Mouse (Mus musculus): ENCODE data around the gene Rif1.

Rif1 gene

DNA sequence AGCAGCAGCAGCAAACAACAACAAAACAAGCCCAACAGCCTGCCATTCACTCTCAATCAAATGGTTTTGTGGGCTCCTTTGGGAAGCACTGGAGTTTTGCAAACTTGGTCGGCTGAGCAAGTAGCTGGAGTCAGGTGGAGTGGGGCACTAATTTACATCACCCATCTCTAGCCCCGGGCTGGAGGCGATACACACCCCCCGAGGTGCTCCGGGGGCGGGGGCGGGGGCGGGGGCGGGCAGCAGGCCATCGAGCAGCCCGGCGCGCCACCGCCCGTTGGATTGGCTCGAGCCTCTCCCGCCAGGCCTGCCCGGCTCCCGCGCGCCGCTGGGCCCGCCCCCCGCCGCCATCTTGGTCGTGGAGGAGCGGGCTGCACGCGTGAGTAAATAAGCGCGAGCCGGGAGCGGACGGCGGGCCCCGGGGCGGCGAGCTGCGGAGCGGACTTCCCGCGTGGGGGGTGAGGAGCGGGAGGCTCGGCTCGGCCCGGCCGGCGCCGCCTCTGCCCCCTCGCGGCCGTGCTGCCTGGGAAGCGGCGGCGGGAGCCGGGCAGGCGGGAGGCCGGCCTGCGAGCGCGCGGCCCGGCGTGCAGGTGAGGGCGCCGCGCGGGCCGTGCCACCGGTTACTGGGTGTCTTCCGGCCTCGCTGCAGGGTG is at the start of gene Rif1:
Rif1 (plus strand) TSS at position 342 of the 650 bp plus-strand sequence.
- no peak for TF ChIP-seq GATA4 (IDR thresholded peaks at IDR 0.05; ENCODE audit: insufficient replicate concordance, low read length)

DNA sequence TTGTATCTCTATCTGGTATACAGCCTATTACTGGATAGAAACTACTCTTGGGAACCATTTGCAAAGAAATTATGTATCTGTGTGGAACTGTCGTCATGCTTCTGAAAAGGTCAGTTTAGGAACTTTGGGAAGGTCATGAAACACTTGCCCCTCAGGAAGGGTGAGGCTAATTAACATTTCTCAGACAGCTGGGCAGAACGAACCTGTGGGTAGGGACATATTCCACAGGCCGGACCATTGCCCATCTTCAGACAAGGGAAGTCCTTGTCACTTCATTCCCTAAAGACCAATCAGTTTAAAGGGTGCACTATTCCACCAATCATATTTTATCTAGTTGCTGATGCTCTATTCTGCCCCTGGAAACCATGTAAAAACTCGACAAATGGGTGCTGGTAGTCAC is 45.6 kb upstream of the Rif1 start:
- TF ChIP-seq GATA4 (IDR thresholded peaks at IDR 0.05; ENCODE audit: insufficient replicate concordance, low read length): no peak

DNA sequence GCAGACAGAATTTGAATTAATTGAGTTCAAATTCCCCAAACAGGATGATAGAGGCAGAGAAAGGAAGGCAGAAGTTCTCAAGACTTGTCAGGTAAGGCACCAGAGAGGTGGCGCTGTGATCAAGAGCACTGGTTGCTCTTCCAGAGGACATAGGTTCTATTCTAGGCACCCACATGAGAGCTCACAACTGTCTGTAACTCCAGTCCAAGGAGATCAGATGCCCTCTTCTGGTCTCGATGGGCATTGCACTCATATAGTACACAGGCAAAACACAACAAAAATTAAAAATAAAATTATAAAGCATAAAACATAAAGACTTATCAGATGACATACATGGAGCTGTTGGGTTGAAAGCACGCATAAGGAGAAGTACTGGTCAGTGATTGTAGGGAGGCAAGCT is 43.2 kb upstream of the Rif1 start:
- TF ChIP-seq GATA4 (IDR thresholded peaks at IDR 0.05; ENCODE audit: insufficient replicate concordance, low read length): no peak

DNA sequence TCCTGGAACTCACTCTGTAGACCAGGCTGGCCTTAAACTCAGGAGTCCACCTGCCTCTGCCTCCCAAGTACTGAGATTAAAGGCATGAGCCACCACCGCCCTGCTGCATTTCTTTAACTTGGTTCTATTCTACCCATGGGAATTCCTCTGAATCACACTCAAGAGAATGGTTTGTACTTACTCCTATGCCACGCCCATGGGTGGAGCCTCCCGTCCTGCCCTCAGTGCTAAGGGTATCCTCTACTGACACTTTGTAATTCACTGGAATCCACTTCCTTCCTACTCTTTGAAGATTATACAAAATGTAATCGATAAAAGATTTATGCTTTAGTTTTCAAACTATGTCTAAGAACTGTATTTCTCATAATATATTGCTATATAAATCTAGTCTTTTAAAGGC is 41.1 kb upstream of the Rif1 start:
- TF ChIP-seq GATA4 (IDR thresholded peaks at IDR 0.05; ENCODE audit: insufficient replicate concordance, low read length): no peak

DNA sequence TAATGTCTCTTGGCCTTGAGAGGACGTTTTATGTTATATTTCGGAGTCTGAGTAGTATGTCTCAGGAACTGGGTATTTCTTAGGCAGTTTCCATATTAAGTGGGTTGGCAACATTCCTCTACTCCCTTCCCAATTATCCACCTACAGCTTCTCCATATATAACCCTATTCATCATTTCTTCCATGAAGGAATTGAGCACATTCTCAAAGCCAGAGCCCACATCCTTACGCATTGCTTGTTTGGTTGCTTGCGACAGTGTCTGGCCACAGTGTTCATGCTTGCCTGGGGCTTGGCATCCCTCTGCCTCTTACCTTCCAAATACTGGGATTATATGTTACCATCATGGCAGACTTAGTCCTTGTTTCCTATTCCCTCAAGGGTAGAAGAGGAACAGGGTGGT is 38.0 kb upstream of the Rif1 start:
- no peak for TF ChIP-seq GATA4 (IDR thresholded peaks at IDR 0.05; ENCODE audit: insufficient replicate concordance, low read length)

DNA sequence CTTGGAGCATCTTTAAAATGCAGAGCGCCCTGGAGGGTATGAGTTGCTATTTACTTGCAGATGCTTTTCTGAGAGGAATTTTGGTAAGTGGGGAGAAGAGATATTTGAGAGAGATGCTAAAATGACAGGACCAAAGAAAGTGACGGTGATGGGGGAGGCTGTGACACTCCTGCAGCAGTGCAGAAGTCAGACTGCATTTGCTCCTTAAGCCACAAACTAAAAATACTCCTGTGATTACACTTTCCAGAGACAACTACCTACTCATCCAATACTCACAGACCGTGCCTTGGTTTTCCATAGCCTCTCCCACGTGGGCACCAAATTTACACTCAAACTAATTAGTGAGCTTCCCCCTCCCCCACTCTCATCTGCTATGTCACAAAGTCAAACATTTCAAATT is 37.5 kb upstream of the Rif1 start:
- no peak for TF ChIP-seq GATA4 (IDR thresholded peaks at IDR 0.05; ENCODE audit: insufficient replicate concordance, low read length)

DNA sequence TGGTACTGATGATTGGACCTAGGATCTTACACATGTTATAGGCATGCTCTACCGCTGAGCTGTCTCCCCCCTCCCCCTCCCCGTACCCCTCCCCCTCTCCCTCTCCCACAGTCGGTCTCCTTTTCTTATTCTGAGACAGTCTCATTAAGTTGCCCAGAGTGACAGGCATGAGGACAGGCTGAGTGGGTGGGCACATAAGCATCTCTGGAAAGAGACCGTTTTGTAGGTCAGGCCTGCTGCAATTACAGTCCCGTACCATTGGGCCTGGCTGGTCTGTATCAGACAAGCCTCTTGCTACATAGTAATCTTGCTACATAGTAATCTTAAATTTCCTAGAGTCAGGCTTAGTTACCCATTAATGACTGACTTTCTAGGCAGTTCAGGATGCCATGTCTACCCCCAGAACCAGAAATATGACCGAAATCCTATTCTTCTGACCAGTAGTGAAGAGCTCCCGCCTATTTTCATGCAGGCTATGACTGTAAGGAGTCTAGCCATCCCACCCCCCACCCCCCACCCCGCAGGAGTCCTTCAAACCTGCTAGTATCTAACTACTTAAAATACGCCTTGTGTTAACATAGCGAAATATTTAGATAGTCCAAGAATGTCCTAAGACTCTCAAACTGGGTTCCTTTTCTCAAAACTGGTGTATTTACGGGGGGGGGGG is 35.6 kb upstream of the Rif1 start:
- TF ChIP-seq GATA4 (IDR thresholded peaks at IDR 0.05; ENCODE audit: insufficient replicate concordance, low read length): no peak

DNA sequence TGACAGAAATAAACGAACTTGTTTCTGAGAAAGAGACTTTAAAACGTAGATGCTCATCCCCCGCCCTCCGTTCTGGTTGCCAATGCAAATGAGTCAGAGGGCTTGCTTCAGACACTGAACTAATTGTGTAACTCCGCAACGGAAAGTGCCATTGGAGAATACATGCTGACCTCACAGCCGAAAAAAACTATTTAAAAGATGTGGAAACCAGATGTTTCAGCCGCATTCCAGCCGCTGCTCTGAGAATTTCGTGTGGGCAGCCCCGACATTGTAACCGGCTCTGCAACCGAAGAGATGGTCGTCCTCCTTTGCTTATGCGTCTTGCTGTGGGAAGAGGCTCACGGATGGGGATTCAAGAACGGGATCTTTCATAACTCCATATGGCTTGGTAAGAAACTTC is 34.8 kb upstream of the Rif1 start, which contains the start of gene Tnfaip6:
Tnfaip6 (plus strand) TSS at position 128 of the 400 bp plus-strand sequence.
- no peak for TF ChIP-seq GATA4 (IDR thresholded peaks at IDR 0.05; ENCODE audit: insufficient replicate concordance, low read length)

DNA sequence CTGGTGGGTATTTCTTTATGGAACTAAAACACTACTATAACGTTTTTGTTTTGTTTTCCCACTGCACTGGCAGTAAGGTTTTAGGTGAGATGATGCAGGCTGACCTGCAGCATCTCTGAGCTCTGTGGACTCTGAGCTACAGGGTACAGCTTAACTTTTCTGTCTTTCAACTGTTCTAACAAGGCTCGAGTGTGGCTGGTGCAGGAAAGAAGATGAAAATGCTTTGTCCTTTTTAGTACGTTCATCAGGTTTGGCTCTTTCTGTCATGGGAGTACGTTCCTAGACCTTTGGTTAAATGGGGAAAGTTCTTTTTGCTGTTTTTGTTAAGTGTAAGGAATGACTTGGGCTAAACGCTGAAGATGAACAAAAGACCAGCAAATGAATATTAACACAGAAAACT is 34.1 kb upstream of the Rif1 start:
- no peak for TF ChIP-seq GATA4 (IDR thresholded peaks at IDR 0.05; ENCODE audit: insufficient replicate concordance, low read length)

DNA sequence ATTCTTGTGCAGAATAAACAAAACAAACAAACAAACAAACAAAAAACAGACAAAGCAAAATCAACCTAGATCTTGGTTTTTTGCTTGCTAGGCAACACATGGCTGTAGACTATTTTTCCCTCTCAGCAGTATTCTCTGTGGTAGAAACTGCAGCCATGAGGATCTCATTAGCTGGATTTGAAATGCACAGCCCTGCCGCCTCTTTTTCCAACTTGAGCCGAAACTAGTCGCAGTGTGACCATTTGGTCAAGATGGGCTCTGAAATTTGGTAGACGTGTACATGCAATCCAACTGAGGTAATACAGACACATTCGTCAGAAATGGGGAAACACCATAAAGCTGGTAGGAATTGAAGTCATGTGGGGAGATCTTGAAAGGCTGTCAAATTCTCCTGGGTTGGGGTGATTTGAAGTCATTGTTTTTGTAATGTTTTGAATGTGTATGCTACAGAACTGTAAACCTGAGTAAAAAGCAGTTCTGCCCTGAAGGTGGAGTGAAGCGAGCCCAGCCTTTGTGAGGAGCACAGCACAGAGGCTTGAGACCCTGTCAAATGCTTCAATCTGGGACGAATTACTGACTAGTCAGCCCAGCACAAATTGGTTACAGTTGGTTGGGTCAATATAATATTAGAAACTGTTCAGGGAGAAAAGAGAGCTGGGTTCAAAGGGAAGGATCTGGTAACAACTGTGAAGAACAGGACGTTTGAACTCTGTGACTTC is 33.4 kb upstream of the Rif1 start:
- TF ChIP-seq GATA4 (IDR thresholded peaks at IDR 0.05; ENCODE audit: insufficient replicate concordance, low read length): no peak

DNA sequence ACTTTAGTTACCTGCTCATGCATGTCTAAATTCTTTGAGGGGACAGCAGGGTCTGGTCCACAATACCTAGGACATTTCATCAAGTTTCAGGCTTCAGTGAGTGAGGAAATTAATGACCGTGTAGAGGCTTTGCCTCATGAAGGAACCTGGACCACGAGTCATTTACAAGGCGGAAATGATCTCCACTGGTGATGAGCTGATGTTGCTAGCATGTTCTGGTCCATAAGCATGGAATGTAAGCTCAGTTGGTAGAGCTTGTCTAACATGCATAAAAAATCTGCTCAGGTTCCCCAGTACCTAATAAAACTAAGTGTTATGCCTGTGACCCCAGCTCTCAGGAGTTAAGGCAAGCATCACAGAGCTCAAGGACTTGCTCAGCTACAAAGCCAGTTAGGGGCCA is 30.5 kb upstream of the Rif1 start:
- TF ChIP-seq GATA4 (IDR thresholded peaks at IDR 0.05; ENCODE audit: insufficient replicate concordance, low read length): no peak

DNA sequence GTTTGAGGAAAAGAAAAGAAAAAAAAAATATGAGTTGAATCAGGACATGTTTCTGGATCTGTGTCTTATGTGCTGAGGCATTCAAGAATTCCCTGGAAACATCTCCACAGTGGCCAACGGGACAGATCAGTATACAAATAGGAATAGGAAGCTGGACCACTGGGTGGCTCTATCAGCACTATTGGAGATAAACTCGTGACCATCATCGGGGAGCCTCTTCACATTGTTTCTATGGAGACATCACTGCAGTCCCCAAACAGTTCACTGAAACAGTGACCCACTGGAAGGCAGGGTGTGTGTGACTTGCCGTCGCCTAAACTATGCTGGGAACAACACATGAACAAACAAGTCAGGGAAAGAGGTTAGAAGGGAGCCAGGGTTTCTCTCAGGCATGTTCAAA is 29.9 kb upstream of the Rif1 start:
- TF ChIP-seq GATA4 (IDR thresholded peaks at IDR 0.05; ENCODE audit: insufficient replicate concordance, low read length): no peak

DNA sequence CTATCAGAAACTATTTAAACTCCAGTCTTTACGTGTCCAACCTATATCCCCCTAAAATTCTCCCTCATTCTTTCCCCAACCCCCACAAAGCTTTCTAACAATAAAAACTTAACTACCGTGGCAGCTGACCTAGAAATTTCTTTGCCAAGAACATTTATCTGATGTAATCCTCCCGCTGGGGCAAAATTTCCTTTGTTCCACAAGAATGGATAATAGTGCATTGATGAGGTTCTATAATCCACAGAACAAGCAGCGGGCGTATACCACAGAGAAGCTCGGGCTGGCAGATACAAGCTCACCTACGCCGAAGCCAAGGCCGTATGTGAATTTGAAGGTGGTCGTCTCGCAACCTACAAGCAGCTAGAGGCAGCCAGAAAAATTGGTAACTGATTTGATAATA is 29.1 kb upstream of the Rif1 start:
- TF ChIP-seq GATA4 (IDR thresholded peaks at IDR 0.05; ENCODE audit: insufficient replicate concordance, low read length): no peak

DNA sequence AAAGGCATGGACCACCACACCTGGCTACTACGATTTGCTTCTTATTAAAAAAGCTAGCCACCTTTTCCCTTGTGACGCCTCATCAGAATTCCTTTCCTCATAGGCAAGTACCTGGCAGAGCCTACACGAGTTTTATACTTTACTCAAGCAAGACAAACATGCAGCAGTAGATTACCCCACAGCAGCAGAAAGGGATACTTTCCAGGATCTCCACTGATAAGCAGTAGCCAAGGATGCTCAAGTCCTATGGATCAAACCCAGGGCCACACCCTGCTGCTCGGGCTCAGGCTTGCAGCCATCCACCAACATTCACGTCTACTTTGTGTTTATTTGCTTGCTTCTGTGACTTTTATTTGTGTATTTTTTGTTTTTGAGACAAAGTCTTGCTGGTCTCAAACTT is 26.6 kb upstream of the Rif1 start:
- TF ChIP-seq GATA4 (IDR thresholded peaks at IDR 0.05; ENCODE audit: insufficient replicate concordance, low read length): no peak

DNA sequence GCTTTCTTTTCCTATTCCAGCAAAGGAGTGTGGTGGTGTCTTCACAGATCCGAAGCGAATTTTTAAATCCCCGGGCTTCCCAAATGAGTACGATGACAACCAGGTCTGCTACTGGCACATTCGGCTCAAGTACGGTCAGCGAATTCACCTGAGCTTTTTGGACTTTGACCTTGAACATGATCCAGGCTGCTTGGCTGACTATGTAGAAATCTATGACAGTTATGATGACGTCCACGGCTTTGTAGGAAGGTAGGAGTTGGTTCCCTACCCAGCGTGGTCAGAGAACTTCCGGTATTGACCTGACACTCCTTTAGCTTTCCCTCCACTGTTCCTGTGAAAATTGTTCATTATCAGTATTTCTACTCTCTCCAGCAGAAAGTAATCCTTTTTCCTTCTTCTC is 21.8 kb upstream of the Rif1 start:
- no peak for TF ChIP-seq GATA4 (IDR thresholded peaks at IDR 0.05; ENCODE audit: insufficient replicate concordance, low read length)

DNA sequence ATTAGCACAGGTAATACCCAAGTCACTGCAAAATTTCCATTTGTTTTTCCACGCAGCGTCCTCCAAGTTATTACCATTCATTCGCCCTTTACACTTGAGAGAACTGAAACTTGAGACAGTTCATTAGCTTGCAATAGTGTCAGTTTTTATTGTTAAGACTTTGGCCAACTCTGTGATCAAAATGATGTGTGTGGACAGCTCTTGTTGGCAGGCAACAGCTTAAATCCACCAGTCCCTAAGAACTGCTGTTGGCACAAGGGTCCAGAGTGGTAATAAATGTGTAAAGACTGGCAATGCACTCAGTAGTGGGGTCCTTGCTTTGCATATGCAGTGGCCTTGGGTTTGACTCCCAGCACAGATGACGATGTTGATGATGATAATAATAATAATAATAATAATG is 20.3 kb upstream of the Rif1 start:
- TF ChIP-seq GATA4 (IDR thresholded peaks at IDR 0.05; ENCODE audit: insufficient replicate concordance, low read length): no peak
